Mouse (Mus musculus) gastrocnemius, adult 2 months (tissue): Measurements from ENCODE around the gene Pidd1. TPM values are rescaled to one million over a fixed set of nuclear protein-coding genes. Genes with fewer than 3 reads are reported as not detected.
"Not testable (repeated sequence)": the region's sequence is repeated elsewhere in the genome, so short reads cannot be mapped to it uniquely, and the experiment has no call there.

Source experiments
- DNase-seq: peaks from one replicate; pipeline ENCODE4 v3.0.0; 2022
- H3K27ac ChIP-seq: fragments of 200-600 bp; 2 replicates; pipeline ENCODE4 v1.8.1; 2022; ENCODE audit warnings: mild to moderate bottlenecking
- H3K4me3 ChIP-seq: fragments of 200-600 bp; 2 replicates; pipeline ENCODE4 v1.8.1; 2022; ENCODE audit warnings: mild to moderate bottlenecking, moderate library complexity
- CTCF ChIP-seq: fragments of 200-600 bp; IDR thresholded peaks from 2 replicates; pipeline ENCODE4 v1.8.1; 2022; ENCODE audit warnings: antibody characterized with exemption, mild to moderate bottlenecking, moderate library complexity
- intact Hi-C: fragments of 180-260 bp; cut with DNase I; formaldehyde crosslinking; loops from one replicate; pipeline ENCODE4 v1.15.1; 2025
- total RNA-seq, 2 experiments: library from RNA; stranded (reverse); gene quantifications; 2 replicates each; pipeline ENCODE4 v1.2.3; 2021

Pidd1 gene
- total RNA-seq, 2 experiments from 2014 or later = 0.08 to 0.20 TPM

DNA sequence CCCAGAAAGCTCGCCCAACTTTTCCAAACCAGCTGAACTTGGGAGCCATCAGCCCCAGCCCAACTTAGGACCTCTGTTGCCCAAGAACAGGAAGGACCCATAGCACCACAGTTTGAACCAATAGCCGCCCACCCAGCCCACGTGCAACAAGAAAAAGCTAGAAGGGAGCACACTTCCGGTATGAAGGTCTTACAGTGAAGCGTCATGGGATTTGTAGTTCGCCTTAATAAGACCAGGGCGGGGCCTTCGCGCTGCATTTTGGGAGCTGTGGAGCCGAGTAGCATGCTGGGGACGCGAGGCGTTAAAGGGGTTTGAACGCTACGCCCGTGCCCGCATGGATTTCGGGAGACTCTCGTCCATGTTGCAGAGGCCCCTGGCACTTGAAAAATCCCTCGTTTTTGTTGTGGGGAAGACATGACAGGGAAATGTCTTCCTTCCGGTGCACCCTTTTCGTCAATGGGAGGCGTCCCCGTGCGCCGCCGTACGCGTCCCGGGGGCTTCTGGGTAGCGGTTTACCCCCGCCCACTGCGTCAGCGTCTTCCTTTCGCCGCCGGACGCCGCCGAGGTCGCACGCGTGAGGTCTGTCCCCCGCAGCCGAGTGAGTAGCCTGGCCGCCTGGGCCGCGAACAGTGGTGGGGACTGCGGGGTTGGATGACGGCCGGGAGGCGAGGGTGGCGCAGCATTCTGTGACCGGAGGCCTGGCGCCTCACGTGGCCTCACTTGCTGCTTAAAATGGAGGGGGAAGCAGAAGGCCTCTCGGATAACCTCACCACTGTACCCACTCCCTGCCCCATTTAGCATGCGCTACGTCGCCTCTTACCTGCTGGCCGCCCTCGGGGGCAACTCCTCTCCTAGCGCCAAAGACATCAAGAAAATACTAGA, 3.5 kb upstream of the Pidd1 start, which contains the start of gene Rplp2:
TSS of gene Rplp2 (plus strand) at position 261 of the 882 bp plus-strand sequence.
- H3K4me3 ChIP-seq = peak within 1 kb of the TSS; percentile 99
- DNase-seq = peak; percentile 95
- H3K27ac ChIP-seq = peak within 1 kb of the TSS; percentile 98
- intact Hi-C loops = loop anchor here (10.0 kb wide), 1 partner anchor 223 kb away; the partner anchor contains the start of gene Phrf1
- TF ChIP-seq CTCF = no peak

- Histone ChIP-seq H3K4me3 (peak overlapping the region; percentile 99; the same call in 1 of the 2 replicates), H3K27ac (peak overlapping the region; percentile 98)
- not testable (repeated sequence) for DNase-seq
- intact Hi-C loops = loop anchor here (10.0 kb wide), 1 partner anchor 222 kb away; the partner anchor contains the start of gene Phrf1
These were observed 2.5 kb upstream of the Pidd1 start for GRCm38 (mm10) chr7:141446374-141446773.

- Histone ChIP-seq H3K4me3 (peak overlapping the region; percentile 70), H3K27ac (peak overlapping the region; percentile 64; the same call in 1 of the 2 replicates)
- DNase-seq = no peak
- no peak for TF ChIP-seq CTCF
- intact Hi-C loops = loop anchor here (10.0 kb wide), 1 partner anchor 218 kb away; the partner anchor contains the start of gene Phrf1
These were observed 574 bp downstream of the Pidd1 start for GRCm38 (mm10) chr7:141443081-141443821.

DNA sequence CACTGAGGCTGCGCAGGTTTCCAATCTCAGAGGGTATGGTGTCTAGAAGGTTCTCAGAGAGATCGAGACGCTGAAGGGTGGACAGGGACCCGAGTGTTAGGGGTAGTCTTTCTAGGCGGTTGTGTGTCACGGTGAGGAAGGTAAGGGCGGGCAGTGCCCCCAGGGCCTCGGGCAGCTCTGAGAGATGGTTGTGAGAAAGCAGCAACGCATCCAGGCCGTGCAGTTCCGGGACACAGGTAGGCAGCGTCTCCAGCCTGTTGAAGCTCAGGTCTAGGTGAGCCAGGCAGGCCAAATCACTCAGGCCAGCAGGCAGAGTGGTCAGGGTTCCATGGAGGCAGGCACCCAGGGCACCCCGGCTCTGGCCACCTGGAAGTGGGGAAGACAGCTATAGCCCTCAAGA, 1.6 kb downstream of the Pidd1 start:
- Histone ChIP-seq H3K4me3 (no peak overlapping the region), H3K27ac (no peak overlapping the region)
- intact Hi-C loops = loop anchor here (10.0 kb wide), 1 partner anchor 217 kb away; the partner anchor contains the start of gene Phrf1
- TF ChIP-seq CTCF = no peak
- no peak for DNase-seq

DNA sequence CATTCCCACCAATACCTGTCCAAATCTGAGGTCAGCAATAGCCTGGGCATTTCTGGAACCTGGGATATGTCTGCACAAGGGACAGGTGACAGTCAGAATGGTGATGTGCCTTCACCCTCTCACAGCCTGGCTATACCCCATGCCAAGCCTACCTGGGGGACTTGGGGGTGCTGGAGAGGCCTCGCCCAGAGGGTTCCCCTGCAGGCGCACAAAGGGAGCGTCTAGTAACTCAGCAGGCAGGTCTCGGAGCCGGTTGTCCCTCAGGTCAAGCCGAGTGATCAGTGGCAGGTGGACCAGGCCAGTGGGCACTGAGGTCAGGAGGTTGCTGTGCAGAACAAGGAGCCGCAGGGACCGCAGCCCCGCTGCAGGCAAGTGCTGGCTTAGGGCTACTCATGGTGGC, 2.4 kb downstream of the Pidd1 start:
- no peak for TF ChIP-seq CTCF
- intact Hi-C loops = loop anchor here (10.0 kb wide), 1 partner anchor 217 kb away; the partner anchor contains the start of gene Phrf1
- no peak overlapping the region for H3K4me3 ChIP-seq
- DNase-seq = no peak
- H3K27ac ChIP-seq = no peak overlapping the region

DNA sequence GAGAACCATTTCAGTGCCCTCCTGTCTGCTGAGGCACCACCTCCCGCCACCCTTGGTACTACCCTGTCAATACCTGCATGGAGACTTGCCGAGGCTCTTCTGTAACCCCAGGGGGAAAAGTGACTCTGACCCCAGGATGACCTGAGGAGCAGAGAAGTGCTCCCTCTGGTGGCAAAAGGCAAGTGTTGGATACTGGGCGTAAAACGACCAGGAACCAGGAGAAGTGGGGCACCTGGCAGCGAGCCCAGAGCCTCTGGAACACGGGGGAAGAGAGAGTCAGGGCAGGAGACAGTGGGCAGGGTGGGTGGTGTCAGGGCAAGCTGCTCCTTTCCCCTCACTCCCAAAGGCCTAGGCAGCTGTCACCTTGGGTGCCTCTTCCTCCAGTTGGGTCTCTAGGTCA, 3.2 kb downstream of the Pidd1 start:
- no peak overlapping the region for H3K27ac ChIP-seq
- peak; percentile 74 for DNase-seq
- no peak overlapping the region for H3K4me3 ChIP-seq
- peak; percentile 82 for TF ChIP-seq CTCF
- intact Hi-C loops = loop anchor here (10.0 kb wide), 1 partner anchor 216 kb away; the partner anchor contains the start of gene Phrf1

- intact Hi-C loops = loop anchor here (10.0 kb wide), 1 partner anchor 215 kb away; the partner anchor contains the start of gene Phrf1
- Histone ChIP-seq H3K27ac (no peak overlapping the region), H3K4me3 (no peak overlapping the region)
- no peak for DNase-seq
- TF ChIP-seq CTCF = no peak
These were observed 4.0 kb downstream of the Pidd1 start for GRCm38 (mm10) chr7:141439811-141440210.

GRCm38 (mm10) chr7:141439140-141439679, 4.6 kb downstream of the Pidd1 start:
- no peak for DNase-seq
- no peak for TF ChIP-seq CTCF
- Histone ChIP-seq H3K27ac (no peak overlapping the region), H3K4me3 (no peak overlapping the region)
- intact Hi-C loops = no loop called here

DNA sequence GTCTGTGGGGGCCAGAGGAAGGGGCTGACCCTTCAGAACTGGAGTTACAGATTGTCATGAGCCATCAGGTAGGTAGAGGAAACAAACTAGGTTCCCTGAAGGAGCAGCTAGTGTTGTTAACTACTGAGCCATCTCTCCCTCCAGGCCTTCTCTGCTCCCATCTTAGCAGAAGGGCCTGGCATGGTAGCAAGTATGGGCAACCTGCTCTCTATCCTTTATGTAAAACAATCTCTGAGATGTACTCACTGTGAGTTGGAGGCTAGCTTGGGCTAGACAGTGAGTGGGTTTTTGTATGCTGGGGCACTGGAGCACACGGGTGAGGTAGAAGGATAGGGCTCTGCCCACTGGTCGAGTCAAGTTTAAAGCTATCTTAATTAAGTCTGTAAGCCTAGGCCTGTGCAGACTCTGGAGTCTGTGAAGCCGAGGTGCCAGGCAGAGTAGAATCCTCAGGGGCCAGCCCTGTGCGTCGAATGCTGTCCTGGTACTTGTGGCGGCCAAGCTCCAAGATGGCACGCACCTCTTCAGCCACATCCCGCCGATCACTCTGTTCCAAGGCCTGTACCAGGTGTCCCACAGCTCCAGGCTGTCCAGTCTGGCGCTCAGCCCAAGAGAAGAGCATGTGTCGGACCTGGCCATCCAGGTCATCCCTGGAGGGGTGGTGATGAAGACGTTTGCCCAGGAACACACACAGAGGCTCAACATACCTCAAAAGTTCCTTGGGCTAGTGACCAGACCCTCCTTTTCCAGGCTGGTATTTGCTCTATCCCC, 5.4 kb downstream of the Pidd1 start:
- intact Hi-C loops = no loop called here
- no peak for DNase-seq
- Histone ChIP-seq H3K27ac (no peak overlapping the region), H3K4me3 (no peak overlapping the region)
- no peak for TF ChIP-seq CTCF

DNA sequence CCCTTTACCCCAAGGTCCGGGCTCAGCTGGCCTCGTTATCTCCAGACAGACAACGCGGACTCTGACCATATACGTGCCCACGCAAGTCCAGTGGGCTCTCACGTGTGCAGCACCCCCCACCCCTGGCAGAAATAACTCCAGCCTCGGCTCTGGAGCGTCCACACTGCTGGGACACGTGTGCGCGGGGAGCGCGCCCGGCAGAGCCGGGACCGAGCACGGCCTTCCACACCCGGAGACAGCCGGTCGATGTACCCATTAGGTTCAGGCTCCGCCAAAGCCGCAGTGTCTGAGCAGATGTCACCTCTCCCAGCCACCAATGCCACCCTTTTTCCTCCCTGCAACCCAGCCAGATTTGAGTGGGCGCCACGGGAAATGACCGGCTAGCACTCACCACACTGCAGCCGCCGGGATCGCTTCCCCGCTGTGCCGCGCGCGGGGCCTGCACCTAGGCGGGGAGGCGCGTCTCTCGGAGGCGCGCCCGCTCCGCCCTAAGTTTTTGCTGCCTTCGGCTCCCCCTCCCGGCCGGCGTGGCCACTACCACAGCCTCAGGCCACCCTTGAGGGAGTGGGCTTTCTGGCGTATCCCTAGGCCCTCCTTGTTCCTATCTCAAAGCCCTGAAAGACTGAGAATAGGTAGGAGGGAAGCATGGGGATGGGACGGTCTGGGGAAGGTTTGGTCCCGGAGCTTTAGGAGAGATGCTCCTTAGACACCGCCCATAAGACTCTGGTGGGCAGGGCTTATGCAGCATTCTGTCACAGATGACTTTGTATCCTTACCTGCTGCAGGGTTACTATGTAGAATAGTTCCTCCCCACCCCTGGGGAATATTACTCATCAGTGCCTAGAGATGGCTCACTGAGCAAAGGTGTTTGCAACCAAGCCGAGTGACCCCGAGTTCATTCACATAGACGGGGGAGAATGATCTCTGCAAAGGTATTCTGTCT, 6.4 kb downstream of the Pidd1 start, which contains the start of gene Slc25a22:
TSS of gene Slc25a22 (minus strand) at position 715 of the 943 bp plus-strand sequence.
- Histone ChIP-seq H3K27ac (peak within 1 kb of the TSS; percentile 92), H3K4me3 (peak within 1 kb of the TSS; percentile 82)
- peak; percentile 89 for TF ChIP-seq CTCF
- peak; percentile 90 for DNase-seq
- intact Hi-C loops = loop anchor here (1.0 kb wide), 1 partner anchor 28 kb away; no protein-coding TSS in a partner anchor
